Mouse (Mus musculus): ENCODE data around the gene Lrba. TPM values are rescaled to one million over a fixed set of nuclear protein-coding genes. Genes with fewer than 3 reads are reported as not detected.

Gene Lrba
- total RNA-seq, 2 experiments from 2014 or later, result 19.4 to 19.8 TPM

GRCm38 (mm10) chr3:86745769-86746512 lies 521.5 kb downstream of the Lrba start:
- intact Hi-C loops (cut with DNase I), result no loop called here

DNA sequence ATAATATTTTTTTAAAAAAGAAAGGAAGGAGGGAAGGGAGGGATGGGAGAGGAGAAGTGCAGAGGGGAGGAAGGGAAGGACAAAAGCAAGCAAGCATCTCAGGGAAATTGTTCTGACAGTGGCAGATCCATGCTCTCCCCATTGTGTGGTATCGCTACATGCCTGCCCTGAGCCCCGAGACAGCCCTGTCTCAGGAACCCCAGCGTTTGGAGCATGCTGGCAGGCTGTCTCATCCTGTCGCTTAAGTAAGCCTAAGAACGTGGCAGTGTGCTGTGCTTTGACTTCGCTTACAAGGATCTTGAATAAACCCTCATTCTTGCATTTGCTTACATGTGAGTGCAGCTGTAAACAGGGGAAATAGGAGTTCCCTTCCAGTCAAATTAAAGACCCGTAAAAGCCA lies 526.2 kb downstream of the Lrba start:
- intact Hi-C loops (cut with DNase I), result no loop called here
- DNase-seq, result no peak

More at GRCm38 (mm10) chr3:86745769-86746512, 521.5 kb downstream of the Lrba start:
- no peak for DNase-seq

DNA sequence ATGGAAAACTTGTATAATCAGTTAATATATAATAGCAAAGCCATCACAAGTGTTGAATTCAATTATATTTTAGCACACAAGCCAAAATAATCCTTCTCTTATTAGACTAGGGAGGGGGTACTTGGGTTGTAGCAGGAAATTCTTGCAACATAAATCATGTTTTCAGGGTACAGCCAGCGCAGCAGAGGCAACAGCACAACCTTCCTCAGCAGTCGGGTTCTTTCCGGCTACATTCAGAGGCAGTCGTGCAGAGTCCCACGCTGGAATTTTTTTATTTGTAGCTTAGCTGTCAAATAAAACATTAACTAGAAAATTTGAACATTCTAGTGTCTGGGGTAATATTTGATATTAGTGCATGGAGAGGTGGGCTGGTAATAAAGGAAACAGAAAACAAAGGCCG lies 529.7 kb downstream of the Lrba start:
- intact Hi-C loops (cut with DNase I), result no loop called here

GRCm38 (mm10) chr3:86754595-86755557 lies 530.4 kb downstream of the Lrba start:
- DNase-seq, result no peak
- intact Hi-C loops (cut with DNase I), result no loop called here

More for the DNA sequence above, 529.7 kb downstream of the Lrba start:
- DNase-seq, result no peak

DNA sequence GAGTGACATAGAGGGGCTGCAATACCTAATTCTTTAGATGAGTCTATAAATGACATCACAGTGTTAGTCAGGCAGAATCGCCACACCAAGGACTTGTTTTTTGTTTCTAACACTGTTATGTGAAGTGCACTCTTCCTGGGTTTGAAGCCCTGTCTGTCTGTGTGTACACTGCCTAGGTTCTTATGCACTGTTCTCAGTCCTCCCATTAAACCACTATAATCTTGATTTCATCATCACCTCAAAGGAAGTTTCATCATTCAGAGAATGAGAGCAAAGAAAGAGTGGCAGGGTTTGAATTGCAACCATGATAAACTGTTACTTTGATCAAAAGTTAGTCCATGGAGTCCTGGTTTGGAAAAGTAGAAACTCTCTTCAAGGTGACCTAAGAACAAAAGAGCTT lies 532.1 kb downstream of the Lrba start:
- intact Hi-C loops (cut with DNase I), result no loop called here
- no peak for DNase-seq

DNA sequence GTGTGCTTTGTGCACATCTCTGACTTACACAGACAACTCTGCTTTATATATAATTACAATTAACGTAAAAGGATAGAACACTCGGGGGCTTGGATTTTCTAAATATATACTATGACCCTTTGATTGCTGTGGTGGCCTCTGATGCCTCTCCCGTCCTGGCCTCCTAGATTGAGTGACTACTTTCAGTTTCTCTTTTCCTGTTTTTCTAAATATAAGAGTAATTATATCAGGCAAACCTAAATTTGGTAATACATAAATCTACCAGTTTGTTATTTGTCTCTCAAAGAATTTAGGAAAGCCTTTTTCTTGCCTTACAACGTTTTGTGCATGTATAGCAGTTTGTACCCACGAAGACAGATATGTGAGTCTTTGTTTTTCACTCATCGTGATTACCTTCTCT lies 534.2 kb downstream of the Lrba start:
- intact Hi-C loops (cut with DNase I), result no loop called here

DNA sequence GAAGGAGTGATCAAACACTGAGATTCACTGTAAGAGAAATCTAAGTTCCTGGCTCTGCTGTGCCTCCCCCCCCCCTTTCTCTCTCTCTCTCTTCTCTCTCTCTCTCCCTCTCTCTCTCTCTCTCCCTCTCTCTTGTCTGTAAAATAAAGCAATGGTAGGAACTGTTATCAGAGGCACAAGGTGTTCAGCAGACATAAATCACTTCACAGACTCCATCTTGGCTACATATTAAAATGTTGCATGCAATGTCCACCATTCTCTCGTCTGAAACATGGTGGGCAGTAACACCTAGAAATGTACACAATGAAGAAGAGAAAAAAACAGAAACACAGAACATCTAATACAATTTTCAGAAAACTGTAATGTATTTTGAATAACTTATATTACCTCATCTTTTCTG lies 534.9 kb downstream of the Lrba start:
- DNase-seq, result no peak
- intact Hi-C loops (cut with DNase I), result no loop called here

More for the DNA sequence above, 534.2 kb downstream of the Lrba start:
- no peak for DNase-seq

GRCm38 (mm10) chr3:86759834-86760233 lies 535.4 kb downstream of the Lrba start:
- DNase-seq, result no peak
- intact Hi-C loops (cut with DNase I), result loop anchor here (5.0 kb wide), 2 partner anchors 213 to 433 kb away; partner anchors contain the start of gene Mab21l2

DNA sequence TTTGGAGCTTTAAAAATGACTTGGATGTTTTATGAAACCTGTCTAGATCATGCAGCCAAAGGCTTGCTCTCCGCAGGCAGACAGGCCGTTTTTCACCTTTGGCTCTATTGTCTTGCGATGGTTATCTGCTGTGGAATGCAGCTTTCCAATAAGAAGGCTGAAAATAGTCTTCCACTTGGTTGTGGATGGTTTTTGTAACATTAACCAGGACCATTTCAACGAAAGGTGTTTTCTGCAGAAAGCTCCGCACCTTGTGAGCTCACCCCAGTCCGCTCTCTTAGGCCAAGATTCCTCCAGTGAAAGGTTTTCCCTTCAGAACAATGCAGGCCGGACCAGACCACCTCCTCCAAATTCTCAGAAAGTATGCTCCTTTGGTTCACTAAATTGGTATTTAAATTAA lies 536.0 kb downstream of the Lrba start:
- intact Hi-C loops (cut with DNase I), result loop anchor here (5.0 kb wide), 2 partner anchors 213 to 433 kb away; partner anchors contain the start of gene Mab21l2
- DNase-seq, result no peak

GRCm38 (mm10) chr3:86761095-86762035 lies 536.9 kb downstream of the Lrba start:
- DNase-seq, result peak; percentile 76 to 83
- intact Hi-C loops (cut with DNase I), result loop anchor here (1.0 to 5.0 kb wide), 3 partner anchors 214 to 493 kb away; partner anchors contain the start of gene Mab21l2

GRCm38 (mm10) chr3:86762036-86762415 lies 537.5 kb downstream of the Lrba start:
- DNase-seq, result no peak
- intact Hi-C loops (cut with DNase I), result loop anchor here (5.0 kb wide), 2 partner anchors 215 to 435 kb away; partner anchors contain the start of gene Mab21l2

- DNase-seq, result no peak
- intact Hi-C loops (cut with DNase I), result loop anchor here (5.0 kb wide), 2 partner anchors 215 to 435 kb away; partner anchors contain the start of gene Mab21l2
These were observed 538.0 kb downstream of the Lrba start for GRCm38 (mm10) chr3:86762456-86762855.

DNA sequence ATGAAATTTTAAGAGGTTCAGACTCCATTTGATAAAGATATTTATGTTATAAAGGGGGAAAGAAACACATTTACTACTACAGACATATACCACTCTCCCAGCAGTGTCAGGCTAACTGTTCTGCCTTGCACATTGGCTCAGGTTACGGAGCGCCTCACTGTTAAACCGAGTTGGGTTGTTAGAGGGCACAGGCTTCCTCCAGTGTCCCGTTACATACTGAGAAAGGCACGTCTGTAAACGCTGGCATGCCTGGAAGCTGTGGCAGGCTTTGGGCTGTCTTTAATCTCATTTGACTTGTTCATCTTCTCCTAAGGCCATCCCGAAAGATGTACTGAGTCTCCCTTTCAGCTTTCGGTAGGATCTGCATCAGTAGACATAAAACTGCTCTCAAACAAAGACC lies 544.1 kb downstream of the Lrba start:
- intact Hi-C loops (cut with DNase I), result no loop called here
- DNase-seq, result no peak

- intact Hi-C loops (cut with DNase I), result no loop called here
- DNase-seq, result no peak
These were observed 544.5 kb downstream of the Lrba start for GRCm38 (mm10) chr3:86768969-86769368.

- intact Hi-C loops (cut with DNase I), result no loop called here
- DNase-seq, result peak in 1 of 2 experiments; percentile 40
These were observed 550.3 kb downstream of the Lrba start for GRCm38 (mm10) chr3:86774566-86775443.

- intact Hi-C loops (cut with DNase I), result no loop called here
- DNase-seq, result no peak
These were observed 551.0 kb downstream of the Lrba start for GRCm38 (mm10) chr3:86775444-86775828.

DNA sequence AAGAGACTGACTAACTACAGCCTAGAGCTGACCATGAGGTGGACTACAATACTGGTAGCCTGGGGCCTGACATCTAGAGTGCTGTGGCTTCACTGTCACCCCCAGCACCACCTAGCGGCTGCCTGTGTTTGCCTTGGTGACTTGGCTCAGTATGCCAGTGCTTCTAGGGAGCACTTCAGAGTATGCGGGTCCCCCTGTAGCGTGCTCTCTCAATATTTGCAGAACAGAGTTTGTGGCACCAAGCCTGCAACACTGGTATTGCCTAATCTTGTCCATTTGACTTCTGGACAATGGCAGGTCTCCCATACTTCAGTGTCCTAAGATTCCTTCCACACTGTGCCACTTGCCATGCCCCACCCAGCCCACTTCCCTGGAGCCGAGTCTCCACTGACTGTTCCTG lies 555.2 kb downstream of the Lrba start:
- DNase-seq, result no peak

GRCm38 (mm10) chr3:86784051-86784450 lies 559.6 kb downstream of the Lrba start:
- intact Hi-C loops (cut with DNase I), result no loop called here
- no peak for DNase-seq

More for the DNA sequence above, 555.2 kb downstream of the Lrba start:
- intact Hi-C loops (cut with DNase I), result no loop called here

DNA sequence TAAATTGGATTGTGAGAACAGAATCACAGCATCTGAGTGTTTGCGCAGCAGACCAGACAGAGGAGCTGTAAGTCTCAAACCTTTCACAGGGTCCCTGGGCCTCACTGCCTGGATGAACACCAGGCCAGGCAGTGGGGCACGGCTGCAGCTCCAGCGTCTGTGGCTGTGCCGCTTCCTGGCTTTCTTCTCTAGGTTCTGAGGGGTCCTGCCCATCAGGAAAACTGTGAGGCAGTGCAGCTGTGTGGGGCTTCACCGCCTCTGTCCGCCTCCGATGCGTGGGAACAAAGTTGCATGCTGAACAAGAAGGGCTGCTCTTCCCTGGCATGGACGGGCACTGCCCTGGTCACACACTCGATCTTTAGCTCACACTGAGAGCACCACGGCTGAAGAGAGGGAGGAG lies 560.5 kb downstream of the Lrba start:
- intact Hi-C loops (cut with DNase I), result no loop called here

More for the DNA sequence above, 560.5 kb downstream of the Lrba start:
- DNase-seq, result no peak
